Mouse (Mus musculus): ENCODE data around the gene Foxa2.

DNA sequence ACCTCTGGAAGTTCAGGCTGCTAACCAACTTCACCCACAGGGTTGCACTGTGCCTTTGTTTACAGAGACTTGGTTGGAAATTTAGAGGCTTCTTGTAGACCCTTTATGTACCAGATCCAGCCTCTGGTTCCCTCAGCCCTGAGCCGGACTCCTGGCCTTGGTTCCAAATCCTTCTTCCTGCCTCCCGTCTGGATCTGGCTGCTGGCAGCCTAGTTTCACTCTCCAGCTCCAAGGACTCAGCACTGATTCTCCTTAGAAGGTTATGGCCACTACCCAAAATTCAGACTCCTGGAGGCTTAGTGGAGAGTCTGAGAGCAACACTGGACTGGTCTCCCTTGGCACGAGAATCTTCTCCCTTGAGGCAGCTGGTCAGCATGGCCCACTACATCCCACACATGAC lies 43.3 kb downstream of the Foxa2 start:
- no peak for TF ChIP-seq CTCF (IDR thresholded peaks at IDR 0.05; ENCODE audit: low read depth)
- TF ChIP-seq EP300 (optimal IDR thresholded peaks at IDR 0.05) = no peak
